Mouse (Mus musculus): ENCODE data around the gene Adam30. TPM values are rescaled to one million over a fixed set of nuclear protein-coding genes. Genes with fewer than 3 reads are reported as not detected.

Adam30 gene
- polyA plus RNA-seq, 2 experiments, result 0.03 TPM; not detected in 1

DNA sequence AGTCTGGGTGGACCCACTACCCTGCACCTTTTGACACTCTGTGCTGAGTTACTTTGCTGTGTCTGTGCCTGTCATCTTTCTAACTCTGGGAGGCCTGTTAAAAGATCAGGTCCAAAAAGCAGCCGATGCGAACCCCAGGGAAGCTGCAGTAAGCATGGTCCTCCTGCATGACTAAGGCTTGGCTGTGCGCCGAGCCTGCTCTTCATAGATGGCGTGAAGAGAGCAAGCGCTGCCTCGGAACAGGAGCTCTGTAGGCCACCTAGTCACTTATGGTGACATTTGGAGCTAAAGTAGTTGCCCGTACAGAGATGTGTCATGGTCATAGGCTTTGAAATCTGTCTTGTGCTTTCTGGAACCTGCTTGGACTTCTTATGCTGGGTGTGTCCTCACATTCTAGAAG, 27.8 kb upstream of the Adam30 start:
- Histone ChIP-seq H3K27me3 (ENCODE audit: control insufficient read depth, insufficient read depth, low read length) (no peaks in the 10 kb centered on the region), H3K4me1 (ENCODE audit: control insufficient read depth, insufficient read depth, low read length) (no peaks in the 10 kb centered on the region), H3K4me3 (replicated peaks; ENCODE audit: low read length) (no peak overlapping the region), H3K9me3 (ENCODE audit: control insufficient read depth, low read length) (no peaks in the 10 kb centered on the region), H3K27ac (replicated peaks; ENCODE audit: low read depth, low read length) (no peak overlapping the region), H3K36me3 (ENCODE audit: control insufficient read depth, insufficient read depth, low read length) (peaks cover 91% of the 10 kb centered on the region), H3K9ac (ENCODE audit: low read depth, low read length, severe bottlenecking) (no peak overlapping the region), H3K4me2 (replicated peaks; ENCODE audit: low read depth, low read length, severe bottlenecking) (no peak overlapping the region)
- WGBS, result 88% methylated on average over 8 of the region's 8 CpGs
- no peak for ATAC-seq (ENCODE audit: low FRiP score, low read depth)
- DNase-seq (ENCODE audit: low spot score), result no peak
- TF ChIP-seq POLR2A (IDR thresholded peaks at IDR 0.05; ENCODE audit: borderline replicate concordance, extremely low read depth, insufficient read depth, insufficient read length), result no peak

- Histone ChIP-seq H3K4me1 (ENCODE audit: control insufficient read depth, insufficient read depth, low read length) (no peaks in the 10 kb centered on the region), H3K9me3 (ENCODE audit: control insufficient read depth, low read length) (no peaks in the 10 kb centered on the region), H3K27ac (replicated peaks; ENCODE audit: low read depth, low read length) (no peak overlapping the region), H3K36me3 (ENCODE audit: control insufficient read depth, insufficient read depth, low read length) (peaks cover 96% of the 10 kb centered on the region), H3K4me3 (replicated peaks; ENCODE audit: low read length) (no peak overlapping the region), H3K9ac (ENCODE audit: low read depth, low read length, severe bottlenecking) (no peak overlapping the region), H3K4me2 (replicated peaks; ENCODE audit: low read depth, low read length, severe bottlenecking) (no peak overlapping the region), H3K27me3 (ENCODE audit: control insufficient read depth, insufficient read depth, low read length) (no peaks in the 10 kb centered on the region)
- no peak for TF ChIP-seq POLR2A (IDR thresholded peaks at IDR 0.05; ENCODE audit: borderline replicate concordance, extremely low read depth, insufficient read depth, insufficient read length)
- ATAC-seq (ENCODE audit: low FRiP score, low read depth) (no peak), DNase-seq (ENCODE audit: low spot score) (no peak)
- WGBS, result 96% methylated on average over 15 of the region's 15 CpGs
Observed at GRCm38 (mm10) chr3:98141456-98141855, 19.0 kb upstream of the Adam30 start.

- H3K9ac ChIP-seq (ENCODE audit: low read depth, low read length, severe bottlenecking), result no peak overlapping the region
Observed at GRCm38 (mm10) chr3:98142862-98143261, 17.6 kb upstream of the Adam30 start.

GRCm38 (mm10) chr3:98145204-98145603, 15.2 kb upstream of the Adam30 start:
- TF ChIP-seq POLR2A (IDR thresholded peaks at IDR 0.05; ENCODE audit: borderline replicate concordance, extremely low read depth, insufficient read depth, insufficient read length), result no peak
- no peak overlapping the region for H3K27ac ChIP-seq (replicated peaks; ENCODE audit: low read depth, low read length)
- H3K27me3 ChIP-seq (ENCODE audit: control insufficient read depth, insufficient read depth, low read length), result no peaks in the 10 kb centered on the region
- H3K36me3 ChIP-seq (ENCODE audit: control insufficient read depth, insufficient read depth, low read length), result peaks cover 95% of the 10 kb centered on the region
- no peak overlapping the region for H3K4me3 ChIP-seq (replicated peaks; ENCODE audit: low read length)
- H3K4me1 ChIP-seq (ENCODE audit: control insufficient read depth, insufficient read depth, low read length), result no peaks in the 10 kb centered on the region
- no peaks in the 10 kb centered on the region for H3K9me3 ChIP-seq (ENCODE audit: control insufficient read depth, low read length)
- 87% methylated on average over 10 of the region's 10 CpGs for WGBS
- no peak overlapping the region for H3K9ac ChIP-seq (ENCODE audit: low read depth, low read length, severe bottlenecking)
- DNase-seq (ENCODE audit: low spot score) (no peak), ATAC-seq (ENCODE audit: low FRiP score, low read depth) (no peak)
- no peak overlapping the region for H3K4me2 ChIP-seq (replicated peaks; ENCODE audit: low read depth, low read length, severe bottlenecking)

More at GRCm38 (mm10) chr3:98142862-98143261, 17.6 kb upstream of the Adam30 start:
- 95% methylated on average over 13 of the region's 13 CpGs for WGBS
- TF ChIP-seq POLR2A (IDR thresholded peaks at IDR 0.05; ENCODE audit: borderline replicate concordance, extremely low read depth, insufficient read depth, insufficient read length), result no peak
- Histone ChIP-seq H3K9me3 (ENCODE audit: control insufficient read depth, low read length) (no peaks in the 10 kb centered on the region), H3K4me3 (replicated peaks; ENCODE audit: low read length) (no peak overlapping the region), H3K4me1 (ENCODE audit: control insufficient read depth, insufficient read depth, low read length) (no peaks in the 10 kb centered on the region), H3K36me3 (ENCODE audit: control insufficient read depth, insufficient read depth, low read length) (peaks cover 97% of the 10 kb centered on the region), H3K27me3 (ENCODE audit: control insufficient read depth, insufficient read depth, low read length) (no peaks in the 10 kb centered on the region), H3K27ac (replicated peaks; ENCODE audit: low read depth, low read length) (no peak overlapping the region), H3K4me2 (replicated peaks; ENCODE audit: low read depth, low read length, severe bottlenecking) (no peak overlapping the region)
- DNase-seq (ENCODE audit: low spot score), result no peak
- no peak for ATAC-seq (ENCODE audit: low FRiP score, low read depth)

GRCm38 (mm10) chr3:98146471-98147410, 13.7 kb upstream of the Adam30 start:
- peaks cover 86% of the 10 kb centered on the region for H3K36me3 ChIP-seq (ENCODE audit: control insufficient read depth, insufficient read depth, low read length)
- WGBS, result 93% methylated on average over 29 of the region's 29 CpGs
- no peak for DNase-seq (ENCODE audit: low spot score)
- no peaks in the 10 kb centered on the region for H3K4me1 ChIP-seq (ENCODE audit: control insufficient read depth, insufficient read depth, low read length)
- no peak overlapping the region for H3K4me2 ChIP-seq (replicated peaks; ENCODE audit: low read depth, low read length, severe bottlenecking)
- H3K9me3 ChIP-seq (ENCODE audit: control insufficient read depth, low read length), result no peaks in the 10 kb centered on the region
- no peak overlapping the region for H3K4me3 ChIP-seq (replicated peaks; ENCODE audit: low read length)
- no peak overlapping the region for H3K9ac ChIP-seq (ENCODE audit: low read depth, low read length, severe bottlenecking)
- H3K27ac ChIP-seq (replicated peaks; ENCODE audit: low read depth, low read length), result no peak overlapping the region
- ATAC-seq (ENCODE audit: low FRiP score, low read depth), result no peak
- TF ChIP-seq POLR2A (IDR thresholded peaks at IDR 0.05; ENCODE audit: borderline replicate concordance, extremely low read depth, insufficient read depth, insufficient read length), result no peak
- H3K27me3 ChIP-seq (ENCODE audit: control insufficient read depth, insufficient read depth, low read length), result no peaks in the 10 kb centered on the region

Data from limb, embryonic 14.5 days (tissue).